Mouse (Mus musculus): Measurements from ENCODE around the gene Apoo. TPM values are rescaled to one million over a fixed set of nuclear protein-coding genes. Genes with fewer than 3 reads are reported as not detected.

Apoo gene
- 10 to 100 TPM in 1 of 2 experiments, 1 to 10 TPM in 1; 8.7 to 16.0 TPM for polyA plus RNA-seq (2012; fragmentation: generic; extraction: Trizol)

GRCm38 (mm10) chrX:94366670-94367241 lies at the start of gene Apoo, which contains the start of gene Fam90a1b:
Apoo (plus strand) TSS chrX:94367117.
Fam90a1b (minus strand) TSS chrX:94366777.

Other genes with a start within 250 kb of the Apoo start
- 1 to 10 TPM in 1 of 2 experiments, under 1 TPM in 1; 0.96 to 3.5 TPM for gene Zfx, start 243.4 kb upstream of the Apoo start, polyA plus RNA-seq (2012; fragmentation: generic; extraction: Trizol)
- 10 to 100 TPM in 1 of 2 experiments, 1 to 10 TPM in 1; 5.0 to 48.8 TPM for gene Eif2s3x, start 154.3 kb upstream of the Apoo start, polyA plus RNA-seq (2012; fragmentation: generic; extraction: Trizol)
- gene Klhl15, start 132.5 kb upstream of the Apoo start, polyA plus RNA-seq (2012; fragmentation: generic; extraction: Trizol), result 1 to 10 TPM; 1.3 to 3.1 TPM
- not detected for gene Fam90a1b, start 340 bp upstream of the Apoo start, polyA plus RNA-seq (2012; fragmentation: generic; extraction: Trizol)
- gene Maged1, start 175.0 kb downstream of the Apoo start, polyA plus RNA-seq (2012; fragmentation: generic; extraction: Trizol), result 100 to 1,000 TPM; 144 to 443 TPM